Mouse (Mus musculus) heart, adult 2 months (tissue): ENCODE measurements at regions not wholly inside any gene's neighbourhood (a gene's known extent, or its start where the extent isn't known, plus 50 kb on each side); places are given as distances from the start of the nearest gene placed in this dataset.

ENCODE experiments used
- CTCF ChIP-seq: fragments of 200-600 bp; IDR thresholded peaks from 2 replicates; pipeline ENCODE4 v1.8.1; 2022; ENCODE audit warnings: antibody characterized with exemption, mild to moderate bottlenecking, moderate library complexity
- POLR2A ChIP-seq: fragments of 200-500 bp; IDR thresholded peaks from 2 replicates; pipeline ENCODE4 v1.6.1; 2011; ENCODE audit warnings: mild to moderate bottlenecking, low read depth, low read length, control low read depth; ENCODE audit not compliant: insufficient read depth

DNA sequence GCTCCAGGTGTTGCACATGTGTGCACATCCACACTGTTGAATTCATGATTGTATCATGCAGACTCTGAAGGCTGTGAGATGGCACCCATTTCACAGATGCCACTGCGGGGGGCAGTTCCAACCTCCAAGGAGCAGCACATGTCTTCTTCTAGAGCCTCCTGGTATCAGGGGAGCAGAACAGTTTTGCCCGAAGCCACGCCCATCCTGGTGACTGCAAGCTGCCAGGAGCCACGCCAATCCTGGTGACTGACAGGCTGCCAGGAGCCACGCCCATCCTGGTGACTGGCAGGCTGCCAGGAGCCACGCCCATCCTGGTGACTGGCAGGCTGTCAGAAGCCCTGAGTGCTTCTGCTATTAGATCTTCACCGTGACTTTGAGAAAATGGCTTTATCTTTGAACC is 103.4 kb upstream of the Vrk1 start:
- TF ChIP-seq CTCF: no peak
- no peak for TF ChIP-seq POLR2A
